Mouse (Mus musculus): ENCODE results near the gene Cacna1e.

GRCm38 (mm10) chr1:154918406-154918805 is 34.1 kb upstream of the Cacna1e start:
- no peak for TF ChIP-seq POLR2A (IDR thresholded peaks at IDR 0.05; ENCODE audit: borderline replicate concordance, insufficient read depth, low read length)
- TF ChIP-seq CTCF (IDR thresholded peaks at IDR 0.05; ENCODE audit: borderline replicate concordance, insufficient read depth, low read depth, low read length): no peak
